Mouse (Mus musculus) heart, adult 11 months (tissue): ENCODE measurements around the gene Vps39.
A peak's percentile ranks its signal among the peaks of the same experiment; 100 is the strongest.

Experiments used
- DNase-seq: peaks from one replicate; pipeline ENCODE4 v3.0.0; 2022

The Vps39 gene

DNA sequence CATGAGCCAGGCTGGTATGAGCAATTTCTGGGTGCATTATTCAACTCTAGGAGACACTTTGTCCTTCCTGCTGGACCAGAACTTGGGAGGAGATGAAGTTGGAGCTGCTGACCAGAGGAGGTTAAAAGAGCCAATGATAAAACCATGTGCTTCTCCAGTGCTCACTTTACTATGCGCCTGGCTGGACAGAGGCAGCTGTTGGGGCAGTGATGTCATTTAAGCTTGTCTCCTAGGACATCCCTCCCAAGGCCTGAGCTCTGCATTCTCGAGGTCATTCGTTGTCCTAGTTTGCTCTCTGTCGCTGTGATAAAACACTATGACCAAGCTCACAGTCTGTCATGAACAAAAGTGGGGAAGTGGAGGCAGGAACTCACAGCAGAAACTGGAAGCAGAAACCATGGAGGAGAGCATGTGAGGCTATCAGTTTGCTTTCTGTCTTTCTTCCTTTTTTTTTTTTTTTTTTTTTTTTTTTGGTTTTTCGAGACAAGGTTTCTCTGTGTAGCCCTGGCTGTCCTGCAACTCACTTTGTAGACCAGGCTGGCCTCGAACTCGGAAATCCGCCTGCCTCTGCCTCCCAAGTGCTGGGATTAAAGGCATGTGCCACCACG is 61.4 kb downstream of the Vps39 start:
- no peak for DNase-seq

GRCm38 (mm10) chr2:120288995-120289394 is 63.9 kb downstream of the Vps39 start, which contains the start of gene Pla2g4d:
Gene Pla2g4d, minus strand, starts transcription at chr2:120289197.
- DNase-seq = no peak

- no peak for DNase-seq
Observed at GRCm38 (mm10) chr2:120288401-120288800, 64.5 kb downstream of the Vps39 start.

- no peak for DNase-seq
Observed at GRCm38 (mm10) chr2:120285639-120286038, 67.3 kb downstream of the Vps39 start.

DNA sequence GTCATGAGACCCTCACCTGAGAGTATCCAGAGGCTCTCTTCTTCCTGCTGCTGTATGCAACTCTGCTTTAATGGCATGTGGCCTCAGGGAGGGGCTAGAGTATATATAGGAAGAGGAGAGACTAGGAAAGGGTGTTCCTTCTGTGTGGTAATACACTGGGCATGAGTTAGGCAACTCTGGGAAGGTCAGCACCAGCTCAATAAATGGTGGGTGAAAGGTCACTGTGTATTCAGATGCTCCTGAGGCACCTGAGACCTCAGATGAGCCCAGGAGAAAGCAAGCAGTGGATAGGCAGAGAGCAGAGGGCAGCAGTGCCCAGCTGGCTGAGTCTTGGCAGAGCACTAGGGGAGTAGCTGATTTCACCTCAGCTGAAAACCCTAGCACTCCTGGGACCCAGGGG is 68.2 kb downstream of the Vps39 start:
- DNase-seq = no peak

- no peak for DNase-seq
Observed at GRCm38 (mm10) chr2:120284094-120284493, 68.8 kb downstream of the Vps39 start.

- no peak for DNase-seq
Observed at GRCm38 (mm10) chr2:120283550-120283949, 69.4 kb downstream of the Vps39 start.

DNA sequence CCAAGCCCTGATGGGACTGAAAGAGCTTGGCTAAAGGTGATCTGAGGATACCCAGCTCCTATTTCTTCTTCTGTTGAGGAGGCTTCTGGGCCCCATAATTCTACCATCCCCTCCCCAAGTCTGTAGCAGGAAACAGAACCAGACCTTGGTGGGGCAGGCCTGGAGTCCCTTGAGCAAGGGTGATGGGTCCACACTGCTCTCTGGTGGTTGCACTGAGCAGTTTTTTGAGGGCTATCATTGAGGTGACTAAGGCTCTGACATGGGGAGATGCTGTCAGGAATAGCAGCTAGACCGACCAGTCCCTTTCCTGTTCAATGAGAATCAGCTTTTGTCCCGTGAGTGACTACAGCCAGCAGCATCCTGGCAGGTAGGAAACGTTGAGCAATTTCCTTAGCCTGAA is 71.7 kb downstream of the Vps39 start:
- DNase-seq = no peak

GRCm38 (mm10) chr2:120279961-120280360 is 73.0 kb downstream of the Vps39 start:
- no peak for DNase-seq

DNA sequence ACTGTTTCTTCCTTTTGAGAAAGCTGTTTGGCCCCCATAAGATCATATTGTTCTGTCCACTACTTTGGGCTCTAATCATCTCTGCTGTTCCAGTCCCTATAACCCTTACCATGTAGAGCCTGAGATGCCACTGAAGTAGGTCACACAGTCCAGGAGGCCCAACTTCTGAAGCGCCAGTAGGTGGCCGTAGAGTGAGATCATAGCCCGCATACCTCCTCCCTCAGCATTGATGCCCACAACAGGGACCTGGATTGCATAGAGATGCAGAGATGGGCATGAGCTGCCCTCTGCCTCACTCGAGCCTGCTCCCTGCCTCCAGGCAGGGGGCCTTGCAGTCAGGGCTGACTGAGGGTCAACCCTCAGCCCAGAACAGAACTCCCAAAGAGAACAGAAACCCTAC is 76.0 kb downstream of the Vps39 start:
- DNase-seq = peak; percentile 55

DNA sequence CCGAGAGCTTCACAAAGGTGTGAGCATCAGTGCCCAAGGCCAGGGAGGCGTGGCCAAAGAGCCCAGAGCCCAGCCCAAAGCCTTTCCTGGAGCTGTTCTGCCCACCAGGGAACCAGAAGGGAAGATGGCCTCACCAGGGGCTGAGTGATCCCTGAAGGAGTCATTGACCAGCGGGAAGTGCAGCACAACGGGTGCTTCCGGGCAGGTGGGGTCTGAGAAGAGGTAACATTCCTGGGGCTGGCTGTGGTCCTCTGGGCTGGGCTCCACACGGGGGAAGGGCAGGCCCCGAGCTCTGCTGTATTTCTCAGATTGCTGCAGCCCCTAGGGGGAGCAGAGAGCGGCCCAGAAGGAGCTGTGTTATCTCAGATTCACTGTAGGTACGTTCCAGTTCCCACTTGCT is 84.3 kb downstream of the Vps39 start:
- DNase-seq = peak; percentile 71
